ENCODE assay signal across 8 mouse cellular contexts in genomic region chr4:150031234-150031890, GRCm38 (mm10). TPM values are rescaled to one million over a fixed set of nuclear protein-coding genes. Genes with fewer than 3 reads are reported as not detected.
DNase-seq lines count a peak whose midpoint lies in the region; ATAC-seq and TF ChIP-seq lines count a peak whose summit lies in the region.

No protein-coding gene starts in this region.

- H3K4me2 ChIP-seq in intestine, embryonic 16.5 days (ENCODE audit: low read depth, low read length) = peak overlapping the region; percentile 96

- H3K4me1 ChIP-seq in embryonic fibroblast, embryonic 13.5 days (ENCODE audit: control insufficient read depth, insufficient read depth, low read length) = peaks cover 3% of the 10 kb centered on the region; the same call in 1 of the 2 replicates
- peaks cover 27% of the 10 kb centered on the region for H3K4me1 ChIP-seq in intestine, embryonic 16.5 days (ENCODE audit: control insufficient read depth, insufficient read depth, low read length)

- peak; percentile 47 for DNase-seq in urinary bladder, postnatal 14 days (ENCODE audit: low spot score)
- no peak for DNase-seq in urinary bladder, postnatal 10 days (ENCODE audit: low spot score)
- DNase-seq in lung, postnatal 36 days = peak; percentile 40
- DNase-seq in MN1 (ENCODE audit: low spot score) = no peak
- DNase-seq in right cerebral cortex, postnatal 25 days = no peak
- DNase-seq in left cerebral cortex, adult 11 months (ENCODE audit: low spot score) = no peak

- no peak for TF ChIP-seq CTCF in embryonic fibroblast, embryonic 13.5 days (IDR thresholded peaks at IDR 0.05; ENCODE audit: borderline replicate concordance, insufficient read depth, low read length)

- peak overlapping the region; percentile 61; the same call in 1 of the 2 replicates for H3K9ac ChIP-seq in intestine, embryonic 16.5 days (ENCODE audit: low read depth, low read length)

- peak overlapping the region; percentile 60; the same call in 1 of the 2 replicates for H3K4me3 ChIP-seq in embryonic fibroblast, embryonic 13.5 days (ENCODE audit: insufficient read depth, low read length)
- peak overlapping the region; percentile 59 for H3K4me3 ChIP-seq in intestine, embryonic 16.5 days (ENCODE audit: low read length)

- no peaks in the 10 kb centered on the region for H3K36me3 ChIP-seq in intestine, embryonic 16.5 days (ENCODE audit: control insufficient read depth, insufficient read depth, low read length)

- H3K27me3 ChIP-seq in intestine, embryonic 16.5 days (replicated peaks; ENCODE audit: control insufficient read depth, insufficient read depth, low read length) = peaks cover 43% of the 10 kb centered on the region

- WGBS in intestine, embryonic 16.5 days = 24% methylated on average over 14 of the region's 14 CpGs

- no peak overlapping the region for H3K27ac ChIP-seq in embryonic fibroblast, embryonic 13.5 days (ENCODE audit: insufficient read depth, low read length)
- H3K27ac ChIP-seq in intestine, embryonic 16.5 days (ENCODE audit: low read length) = no peak overlapping the region

- no peaks in the 10 kb centered on the region for H3K9me3 ChIP-seq in intestine, embryonic 16.5 days (ENCODE audit: control insufficient read depth, low read length)

- ATAC-seq in intestine, embryonic 16.5 days = no peak

- TF ChIP-seq POLR2A in embryonic fibroblast, embryonic 13.5 days (IDR thresholded peaks at IDR 0.05; ENCODE audit: low read depth, low read length) = no peak

RNA-seq across cellular contexts. Expression of gene H6pd, which starts 22.5 kb away (rescaled TPM):
- 59.2 and 64.8 TPM in 2 replicates for polyA plus RNA-seq in embryonic fibroblast, embryonic 13.5 days (2011; ENCODE audit: insufficient read length, low read depth, missing spikeins)
- polyA plus RNA-seq in intestine, embryonic 16.5 days (2015; fragmentation: Nextera tagmentation; extraction: Ambion mirVana) = 31.6 and 41.6 TPM in 2 replicates

RNA-seq across cellular contexts. Expression of gene Gpr157, which starts 55.8 kb away (rescaled TPM):
- 2.0 and 2.3 TPM in 2 replicates for polyA plus RNA-seq in embryonic fibroblast, embryonic 13.5 days (2011; ENCODE audit: insufficient read length, low read depth, missing spikeins)
- 1.6 and 1.8 TPM in 2 replicates for polyA plus RNA-seq in intestine, embryonic 16.5 days (2015; fragmentation: Nextera tagmentation; extraction: Ambion mirVana)

Comparison
In these comparisons a context has a peak if more than half of its experiments do, and no peak if none do; other contexts are left out.
1. DNase-seq: peak in urinary bladder, postnatal 14 days (single experiment) and lung, postnatal 36 days (single experiment); none in urinary bladder, postnatal 10 days (single experiment), MN1 (single experiment), right cerebral cortex, postnatal 25 days (single experiment) and left cerebral cortex, adult 11 months (single experiment).